Mouse (Mus musculus) liver, postnatal 0 days (tissue): ENCODE measurements around the gene Zmynd15.

Source experiments
- CTCF ChIP-seq: sonication (generic); IDR thresholded peaks from 2 replicates; pipeline ENCODE4 v1.5.1; 2016; ENCODE audit warnings: antibody characterized with exemption, low read depth
- EP300 ChIP-seq: IDR thresholded peaks from 2 replicates; pipeline ENCODE4 v1.6.1; 2016; ENCODE audit warnings: antibody characterized with exemption, low read depth, mild to moderate bottlenecking

GRCm38 (mm10) chr11:70435476-70435875, 23.8 kb upstream of the Zmynd15 start:
- TF ChIP-seq EP300 (no peak), CTCF (no peak)
